Mouse (Mus musculus) lung, postnatal 4 days (tissue): ENCODE measurements at regions not wholly inside any gene's neighbourhood (a gene's known extent, or its start where the extent isn't known, plus 50 kb on each side); places are given as distances from the start of the nearest gene placed in this dataset.

Source experiments
- DNase-seq, 2 experiments: peaks; one replicate each; pipeline ENCODE4 v3.0.0; 2021

DNA sequence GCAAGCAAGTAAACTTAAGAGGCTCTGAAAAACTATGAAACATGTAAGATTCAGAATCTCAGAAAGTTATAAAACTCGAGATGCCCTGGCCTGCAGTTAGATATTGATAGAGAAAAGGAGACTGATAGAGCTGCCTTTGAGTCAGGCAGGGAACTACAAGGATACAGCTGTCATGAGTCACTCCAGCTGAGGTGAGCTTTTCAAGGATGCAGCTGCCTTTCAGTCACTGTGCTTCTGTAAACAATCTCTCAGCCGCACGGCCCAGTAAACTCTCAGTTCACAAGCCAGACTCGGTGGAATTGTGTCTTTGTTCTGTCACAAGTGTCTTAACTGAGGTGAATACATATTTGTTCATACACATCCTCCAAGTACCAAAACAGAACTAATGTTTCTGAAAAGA lies 334.9 kb upstream of the Rsrc1 start:
- no peak for DNase-seq

DNA sequence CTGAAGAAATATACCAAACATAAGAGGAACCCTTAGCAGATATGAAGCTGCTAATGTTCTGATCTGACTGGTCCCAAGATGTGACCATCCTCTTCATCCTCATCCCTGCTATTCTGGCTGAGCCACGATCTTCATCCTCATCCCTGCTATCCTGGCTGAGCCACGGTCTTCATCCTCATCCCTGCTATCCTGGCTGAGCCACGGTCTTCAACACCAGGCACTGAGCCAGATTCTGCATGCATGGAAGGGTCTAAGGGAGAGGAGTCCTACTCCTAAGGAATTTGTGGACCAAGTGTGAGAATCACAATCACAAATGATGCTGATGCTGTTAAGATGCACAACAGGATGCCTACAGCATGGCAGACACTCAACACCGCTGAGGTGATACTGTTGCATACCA lies 331.9 kb upstream of the Rsrc1 start:
- no peak for DNase-seq

DNA sequence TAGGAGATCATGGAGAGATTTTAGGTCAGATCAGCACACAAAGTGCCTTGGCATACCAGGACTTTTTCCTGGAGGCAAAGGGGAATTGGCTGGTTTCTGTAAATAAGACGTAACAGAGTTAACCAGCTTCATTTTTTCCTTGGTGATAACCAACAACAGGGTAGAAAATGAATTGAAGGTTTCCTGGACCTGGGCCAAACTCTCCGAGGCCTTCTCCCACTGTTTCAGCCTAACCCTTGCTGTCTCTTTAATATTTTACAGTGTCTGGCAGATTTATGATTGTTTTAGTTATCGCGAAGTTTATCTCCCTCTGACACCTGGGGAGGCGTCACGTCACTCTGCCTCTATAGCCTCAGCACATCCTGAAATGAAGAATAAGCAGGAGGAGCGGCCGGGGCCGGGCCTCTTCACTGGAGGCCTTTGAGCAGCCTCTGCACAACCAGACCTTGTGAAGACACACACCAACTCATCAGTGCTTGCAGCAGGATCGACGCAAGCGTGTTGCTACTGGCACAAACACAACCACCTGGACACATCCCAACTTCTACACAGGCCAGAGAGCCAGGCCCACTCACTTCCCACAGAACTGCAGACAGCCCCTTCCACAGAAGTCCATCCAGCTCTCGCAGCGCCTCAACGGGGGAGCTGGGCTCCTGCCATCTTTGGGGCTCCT lies 331.0 kb upstream of the Rsrc1 start:
- DNase-seq = peak in 1 of 2 experiments; percentile 26

DNA sequence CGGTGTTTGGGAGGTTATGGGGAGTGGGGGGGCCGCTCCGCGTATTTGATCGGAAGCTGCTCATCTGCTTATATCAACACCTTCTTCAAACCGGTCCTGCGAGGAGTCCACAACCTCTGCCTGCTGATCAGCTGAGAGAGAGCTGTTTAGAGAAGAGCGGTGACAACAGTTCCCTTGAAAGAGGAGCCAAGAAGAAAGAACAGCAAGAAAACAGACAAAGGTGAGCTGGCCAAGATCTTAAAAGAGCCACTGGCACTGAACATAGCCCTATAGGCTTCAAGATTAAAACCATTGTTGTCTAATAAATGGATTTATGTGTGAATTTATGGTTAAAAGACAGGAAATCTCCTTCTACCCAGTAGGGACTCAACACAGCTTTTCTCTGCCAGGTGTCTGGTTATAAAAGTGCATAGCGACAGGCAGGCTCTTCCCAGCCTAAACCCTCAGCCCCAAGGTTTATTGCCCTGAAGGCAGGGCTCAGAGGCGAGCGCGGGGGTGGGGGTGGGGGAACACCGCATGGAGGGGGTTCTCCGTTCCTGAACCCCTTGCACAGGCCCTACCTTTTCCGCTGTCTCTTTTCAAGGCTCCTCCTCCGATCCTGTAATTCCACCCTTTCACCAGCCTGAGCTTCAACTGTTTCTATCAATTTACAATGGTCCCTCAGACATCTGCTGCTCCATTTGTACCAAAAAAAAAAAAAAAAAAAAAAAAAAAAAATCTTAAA lies 330.3 kb upstream of the Rsrc1 start:
- DNase-seq = no peak

DNA sequence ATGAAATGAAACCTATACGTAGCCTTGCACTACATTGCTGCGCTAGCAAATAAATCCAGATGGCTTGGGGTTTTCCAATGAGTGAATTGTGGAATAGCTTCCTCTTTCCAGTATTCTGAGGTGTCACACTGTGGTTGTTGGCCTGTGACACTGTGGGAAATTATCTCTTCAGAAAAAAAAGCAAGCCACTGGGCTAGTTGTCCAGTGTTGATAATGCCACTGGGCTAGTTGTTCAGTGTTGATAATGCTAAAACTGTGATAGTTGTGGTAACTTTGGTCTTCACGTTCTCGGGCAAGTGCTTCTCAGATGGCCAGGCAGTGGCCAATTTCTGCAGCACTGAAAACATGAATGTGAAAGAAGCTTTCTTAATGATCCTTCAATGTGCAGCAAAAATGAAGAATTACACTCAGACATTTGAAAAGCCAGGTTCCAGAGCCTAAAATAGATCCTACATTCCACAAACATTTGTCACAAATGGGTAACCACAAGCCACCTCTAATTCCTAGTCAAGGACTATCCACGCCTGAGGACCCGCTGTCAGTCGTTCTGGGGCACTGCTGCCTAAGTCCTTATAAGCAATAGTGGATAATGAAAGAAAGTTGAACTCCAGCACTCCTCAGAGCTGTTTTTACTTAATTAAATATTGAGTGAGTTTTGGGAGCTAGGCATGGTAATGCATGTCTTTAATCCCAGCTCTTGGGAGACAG lies 328.9 kb upstream of the Rsrc1 start:
- DNase-seq = no peak

DNA sequence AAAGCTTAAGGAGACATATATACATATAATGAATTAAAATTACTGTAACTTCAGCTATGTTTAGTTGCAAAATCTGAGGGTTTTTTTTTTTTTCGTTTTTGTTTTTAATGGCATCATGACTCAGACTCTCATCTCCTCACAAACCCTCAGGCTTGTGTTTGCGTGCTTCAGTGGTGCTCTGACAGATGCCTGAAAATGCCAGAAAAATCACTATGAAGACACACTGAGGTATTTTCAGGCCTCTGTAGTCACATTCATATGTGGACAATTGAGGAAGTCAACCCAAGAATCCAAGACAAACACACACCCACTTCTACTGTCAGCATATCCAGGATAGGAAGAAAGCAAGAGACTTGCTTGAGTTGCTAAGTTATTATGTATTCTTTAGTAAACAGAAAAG lies 327.2 kb upstream of the Rsrc1 start:
- no peak for DNase-seq

DNA sequence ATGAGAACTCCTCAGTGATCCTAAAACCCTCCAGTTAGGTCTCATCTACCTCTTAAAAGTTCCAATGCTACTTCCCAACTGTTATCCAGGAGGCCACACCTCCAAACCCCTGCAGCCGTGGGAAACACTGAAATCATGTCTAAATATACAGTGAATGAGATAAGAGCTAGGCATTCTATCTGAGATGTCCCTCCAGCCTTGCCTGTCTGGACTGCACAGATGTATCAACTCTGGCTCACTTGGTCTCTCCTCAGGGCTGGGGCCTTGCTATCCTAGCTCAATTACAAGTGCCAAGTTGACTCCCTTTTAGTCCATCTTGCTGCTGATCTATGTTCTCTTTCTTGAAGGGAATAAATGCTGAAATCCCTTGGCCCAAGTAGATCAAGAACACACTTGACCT lies 326.3 kb upstream of the Rsrc1 start:
- DNase-seq = no peak

DNA sequence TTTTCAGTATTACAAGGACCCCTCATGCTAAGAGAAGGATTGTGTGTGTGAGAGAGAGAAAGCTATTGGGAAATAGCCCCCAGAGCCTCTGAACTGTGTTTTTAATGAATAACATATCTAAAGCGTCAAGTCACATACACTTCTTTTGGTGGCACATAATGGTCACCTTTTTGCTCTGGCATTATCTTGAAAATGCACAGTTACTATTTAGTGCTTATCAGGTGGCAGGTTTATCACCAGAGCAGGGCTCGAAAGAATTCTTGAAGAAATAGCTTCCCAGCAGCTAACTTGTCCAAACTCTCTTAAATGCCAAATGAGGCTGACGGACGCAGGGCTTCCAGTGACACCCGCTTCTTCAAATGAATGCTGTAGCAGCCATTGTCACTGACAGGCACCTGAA lies 324.7 kb upstream of the Rsrc1 start:
- no peak for DNase-seq

DNA sequence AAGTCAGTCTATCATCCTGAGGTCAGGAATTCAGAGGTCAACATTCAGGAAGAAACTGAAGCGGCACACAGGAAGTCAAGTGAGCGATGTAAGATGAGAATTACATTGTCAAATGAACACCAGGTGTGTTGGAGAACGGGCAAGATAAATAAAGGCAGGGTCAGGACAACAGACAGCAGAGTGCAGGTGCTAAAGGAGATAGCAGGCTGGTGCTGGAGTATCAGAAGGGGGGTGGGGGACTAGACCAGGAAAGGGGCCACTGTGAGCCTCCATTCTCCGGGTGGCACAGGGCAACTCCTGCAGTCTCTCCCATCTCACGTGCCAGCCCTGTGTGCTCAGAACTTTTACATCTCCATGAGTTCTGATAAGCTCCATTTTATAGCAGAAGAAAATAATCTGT lies 320.6 kb upstream of the Rsrc1 start:
- DNase-seq = no peak

DNA sequence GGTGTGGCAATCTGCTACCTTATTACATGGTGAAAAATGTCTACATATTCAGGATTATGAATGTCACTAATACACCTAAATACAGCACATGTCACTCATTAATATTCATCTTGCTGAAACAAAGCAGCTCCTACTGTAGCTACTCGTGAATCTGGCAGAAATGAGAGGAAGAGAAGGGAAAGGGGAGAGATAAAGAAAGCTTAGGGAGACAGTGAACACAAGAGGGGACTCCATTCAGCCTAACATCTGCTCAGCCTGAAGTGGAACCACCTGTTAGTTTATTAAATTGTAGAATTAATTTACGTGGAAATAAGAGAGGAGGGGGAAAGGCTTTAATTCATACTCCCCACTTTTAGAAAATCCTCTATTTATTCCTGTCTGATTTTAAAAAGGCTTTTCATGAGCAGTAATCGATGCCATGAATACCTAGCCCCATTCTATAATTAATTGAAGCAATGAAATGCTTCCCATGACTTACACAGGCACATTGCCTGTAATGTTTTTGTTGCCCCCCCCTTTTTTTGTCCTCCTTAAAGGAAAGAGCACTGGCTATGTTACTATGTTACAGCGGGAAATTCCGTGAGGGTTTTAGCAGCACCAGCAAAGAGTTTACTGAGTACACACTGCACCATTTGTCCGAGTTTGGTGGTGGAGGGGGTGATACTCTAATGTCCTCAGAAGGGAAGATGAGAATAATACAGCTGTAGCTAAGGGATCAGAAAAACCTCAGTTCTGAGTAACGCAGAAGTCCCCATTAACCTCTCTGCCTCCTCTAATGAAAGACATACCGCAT lies 319.2 kb upstream of the Rsrc1 start:
- DNase-seq = no peak

DNA sequence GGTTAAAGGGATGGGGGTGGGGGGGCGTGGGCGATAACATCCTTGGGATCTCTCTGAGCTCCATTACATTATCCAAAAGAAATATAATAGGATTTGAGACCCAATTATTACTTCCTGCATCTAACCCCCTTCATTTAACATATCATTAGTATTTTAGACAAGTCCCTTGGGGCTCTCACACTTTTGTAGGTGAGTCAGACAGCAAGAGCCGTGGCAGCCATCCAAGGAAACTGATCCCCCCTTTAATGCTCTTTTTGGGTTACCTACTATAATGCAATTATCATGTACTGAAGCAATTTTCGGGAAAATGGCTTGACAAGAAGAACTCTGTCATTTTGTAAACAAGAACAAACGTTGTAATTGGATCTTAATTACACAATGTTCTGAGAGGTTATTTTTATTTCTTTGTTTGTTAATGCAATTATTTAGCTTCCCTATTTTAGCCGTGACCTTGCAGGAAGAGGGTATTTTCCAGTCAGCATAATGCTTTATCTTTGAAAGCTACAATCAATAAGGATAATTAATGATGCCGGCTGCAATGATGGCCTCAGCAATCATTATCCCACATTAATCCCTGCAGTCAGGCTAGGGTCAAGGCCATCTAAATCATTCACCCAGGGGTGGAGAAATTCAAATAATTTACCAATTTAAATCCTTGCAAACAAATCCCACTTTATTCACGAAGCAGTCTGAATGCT lies 297.5 kb upstream of the Rsrc1 start:
- no peak for DNase-seq

DNA sequence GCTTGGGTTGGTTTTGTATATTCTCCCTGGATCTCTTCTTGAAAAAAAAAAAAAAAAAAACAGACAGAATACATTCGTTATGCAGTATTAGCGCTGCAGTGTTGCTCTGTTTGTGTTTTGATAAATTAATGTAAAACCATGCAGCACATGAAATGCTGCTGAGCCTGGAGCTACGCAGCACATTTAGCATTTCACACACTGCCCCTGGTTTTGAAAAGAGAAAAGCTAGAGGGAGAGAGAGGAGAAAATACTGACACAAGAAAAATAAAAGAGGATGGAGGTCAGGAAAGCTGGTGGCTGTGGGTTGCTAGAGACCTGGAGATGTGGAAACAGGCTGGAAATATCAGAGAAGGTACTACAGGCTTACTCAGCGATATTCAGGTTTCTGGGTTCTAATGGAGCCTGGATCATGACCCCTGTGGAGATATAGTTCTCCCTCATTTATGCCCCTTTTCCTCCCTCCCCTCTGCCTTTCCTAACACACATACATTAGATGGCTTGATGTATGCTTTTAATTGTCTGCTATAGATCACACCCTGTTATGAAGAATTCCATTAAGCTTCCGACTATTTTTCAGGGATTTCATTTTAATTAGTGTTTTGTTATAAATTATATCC lies 296.8 kb upstream of the Rsrc1 start:
- no peak for DNase-seq

DNA sequence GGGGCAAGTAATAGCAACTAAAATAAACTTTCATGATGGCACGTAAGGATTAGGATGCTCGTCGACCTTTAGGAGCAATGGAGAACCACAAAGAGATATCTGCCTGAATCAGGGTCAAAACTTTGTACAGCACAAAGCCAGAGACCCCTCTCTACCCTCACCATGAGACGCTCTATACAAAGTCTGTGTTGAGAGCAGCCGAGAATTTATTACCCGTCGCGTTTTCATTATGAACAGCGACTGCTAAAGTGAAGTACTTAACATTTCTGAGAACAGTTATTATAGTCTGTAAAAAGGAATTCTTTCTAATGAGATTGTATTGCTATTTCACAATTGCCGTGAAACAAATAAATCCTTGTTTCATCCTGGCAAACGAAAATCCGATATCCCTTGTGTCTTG lies 296.1 kb upstream of the Rsrc1 start:
- DNase-seq = no peak

DNA sequence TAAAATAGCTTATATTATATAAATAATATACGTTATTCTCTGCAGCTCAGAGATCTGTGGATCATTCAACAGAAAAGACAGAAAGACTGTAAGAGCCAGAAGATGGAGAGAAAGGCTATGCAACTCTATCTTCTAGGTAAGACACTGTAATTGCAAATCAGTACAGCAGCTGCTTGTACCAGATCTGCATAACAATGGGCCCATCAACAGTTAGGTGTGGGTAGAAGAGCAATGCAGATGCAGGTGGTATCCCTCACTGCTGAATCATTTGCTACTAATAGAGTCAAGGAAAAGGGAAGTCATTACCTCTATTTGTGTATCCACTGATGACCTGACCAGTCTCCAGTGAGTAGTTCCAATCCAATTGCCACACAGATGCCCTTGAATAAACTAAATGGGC lies 294.1 kb upstream of the Rsrc1 start:
- no peak for DNase-seq

DNA sequence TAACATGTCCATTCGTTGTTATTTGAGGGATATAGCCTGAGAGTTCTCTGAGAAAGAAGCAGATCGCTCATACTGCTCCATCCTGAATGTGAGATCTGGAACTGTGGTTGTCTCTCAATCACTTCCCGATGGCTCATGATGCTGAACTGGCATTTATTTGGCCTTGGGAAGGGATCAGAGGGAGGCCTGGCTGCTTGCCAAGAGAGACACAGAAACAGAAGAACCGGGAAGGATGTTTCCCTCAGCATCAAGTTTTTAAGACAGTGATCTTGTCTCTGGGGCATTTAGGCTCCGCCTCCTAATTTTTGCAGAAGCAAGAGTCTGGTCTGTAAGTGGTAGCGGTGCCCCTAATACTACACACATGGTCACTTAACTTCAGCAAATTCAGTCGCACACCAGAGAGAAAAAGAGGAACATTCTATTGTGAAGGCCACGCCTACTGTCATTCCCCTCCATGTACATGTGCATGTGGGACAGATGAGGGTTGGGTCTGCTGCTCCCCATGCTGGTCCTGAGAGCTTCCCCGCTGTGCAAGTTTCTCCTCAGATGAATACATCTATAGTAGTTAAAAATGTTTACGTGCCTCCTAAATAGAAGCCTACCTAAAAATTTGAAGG lies 290.2 kb upstream of the Rsrc1 start:
- DNase-seq = peak in 1 of 2 experiments; percentile 22

DNA sequence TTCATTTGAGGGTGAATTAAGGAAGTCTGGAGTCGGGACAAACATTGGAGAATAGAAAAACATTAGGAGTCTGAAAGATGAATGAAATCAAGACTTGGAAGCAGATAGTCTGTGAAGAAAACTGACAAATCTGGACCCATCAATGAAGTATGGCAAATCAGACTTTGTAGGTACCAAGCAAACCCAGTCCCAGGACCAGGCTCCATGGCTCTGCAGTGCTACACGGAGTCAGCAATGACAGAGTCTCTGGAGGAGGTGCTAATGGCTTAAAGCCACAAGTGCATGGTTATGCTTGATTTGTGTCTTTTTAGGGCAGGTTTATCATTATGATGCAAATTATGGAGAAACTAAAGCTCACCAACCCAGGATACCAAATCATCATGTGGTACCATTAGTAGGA lies 286.1 kb upstream of the Rsrc1 start:
- DNase-seq = no peak

DNA sequence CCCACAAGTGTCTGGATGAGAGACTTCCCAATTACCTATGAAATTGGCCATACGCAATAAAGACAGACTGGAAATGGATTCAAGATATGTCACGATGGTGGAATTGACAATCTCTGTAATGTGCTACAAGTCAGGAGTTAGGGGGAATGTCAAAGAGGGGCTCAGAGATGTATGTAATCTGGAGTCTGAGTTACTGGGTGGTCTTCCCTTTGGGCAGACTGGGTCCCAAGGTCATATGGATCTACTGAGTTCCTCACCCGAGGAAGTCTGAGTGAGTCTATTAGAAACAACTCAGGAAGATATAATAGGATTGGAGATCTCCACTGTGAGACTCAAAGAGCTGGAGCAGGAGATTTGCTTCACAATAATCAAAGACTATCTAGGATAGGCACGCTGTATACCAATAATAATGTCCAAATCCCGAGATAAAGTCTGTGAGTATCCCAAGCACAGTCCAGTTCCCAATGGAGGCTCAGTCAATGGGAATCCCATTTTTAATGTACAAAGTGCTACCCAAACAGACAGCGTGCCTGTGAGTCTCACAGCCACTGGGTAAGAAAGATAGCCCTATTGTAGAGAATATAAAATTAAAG lies 285.4 kb upstream of the Rsrc1 start:
- no peak for DNase-seq

DNA sequence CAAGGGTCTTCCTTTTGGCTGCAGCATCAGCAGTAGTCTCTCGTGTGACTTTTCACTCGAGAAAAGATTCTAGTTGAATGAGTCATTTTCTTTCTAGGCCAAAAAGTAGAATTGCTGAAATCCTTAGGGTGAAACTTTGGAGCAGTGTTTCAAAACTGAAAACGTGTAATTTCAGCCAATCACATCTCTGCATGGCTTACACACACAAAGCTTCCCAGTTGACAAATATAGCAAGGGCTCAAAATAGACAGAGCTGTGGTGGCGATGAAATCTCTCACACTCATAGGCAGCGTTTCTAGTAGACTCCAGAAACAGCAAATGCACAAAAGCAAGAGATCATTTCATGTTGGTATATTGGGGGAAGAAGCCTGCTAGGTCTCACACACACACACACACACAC lies 283.1 kb upstream of the Rsrc1 start:
- no peak for DNase-seq

DNA sequence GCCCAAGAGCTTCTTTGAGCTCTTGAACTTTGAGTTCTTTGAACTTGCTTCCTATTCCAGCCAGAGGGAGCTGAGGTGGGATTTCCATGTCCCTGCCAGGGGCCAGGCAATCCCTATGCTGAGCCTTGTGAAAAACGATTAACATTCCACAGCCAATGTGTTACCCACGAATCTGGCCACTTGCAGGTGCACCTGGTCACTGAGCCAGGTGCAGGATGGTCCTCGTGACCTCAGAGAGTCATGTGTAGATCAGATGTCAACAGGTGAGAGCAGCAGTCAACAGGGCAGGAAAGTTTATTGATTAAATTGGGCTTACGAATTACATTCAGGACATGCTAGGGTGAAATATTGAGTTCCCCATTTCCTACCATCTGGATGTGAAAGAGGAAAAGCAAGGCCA lies 275.4 kb upstream of the Rsrc1 start:
- no peak for DNase-seq

DNA sequence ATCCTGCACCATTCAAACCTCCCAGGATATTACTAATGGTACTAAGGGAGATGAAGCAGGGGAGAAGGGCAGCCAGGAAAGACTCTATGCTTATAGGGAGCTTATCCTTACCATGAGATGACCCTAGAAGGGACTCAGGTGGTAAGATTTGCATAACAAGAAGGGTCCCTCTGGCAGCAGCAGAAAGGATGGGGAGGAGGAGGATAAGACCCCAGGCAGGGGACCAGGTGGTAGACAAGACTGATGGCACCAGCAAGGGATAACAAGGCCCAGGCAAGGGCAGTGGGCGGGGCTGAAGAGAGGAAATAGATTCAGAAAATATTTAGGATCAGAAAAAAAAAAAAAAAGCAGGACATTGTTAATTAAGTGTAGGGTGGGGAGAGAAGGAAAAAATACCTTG lies 245.7 kb upstream of the Rsrc1 start:
- no peak for DNase-seq
